Mouse (Mus musculus) adrenal gland, postnatal 4 days (tissue): ENCODE data around the gene St6galnac4. TPM values are rescaled to one million over a fixed set of nuclear protein-coding genes. Genes with fewer than 3 reads are reported as not detected.

Experiments
- DNase-seq, 2 experiments: peaks; one replicate each; pipeline ENCODE4 v3.0.0; 2021 to 2022; ENCODE audit warnings: low spot score in 2 of 2, mixed read lengths in 2 of 2
- total RNA-seq, 2 experiments: library from RNA; stranded (reverse); gene quantifications; 2 replicates each; pipeline ENCODE4 v1.2.3; 2021

Gene St6galnac4
- total RNA-seq, 2 experiments from 2014 or later = 16.4 to 19.4 TPM

DNA sequence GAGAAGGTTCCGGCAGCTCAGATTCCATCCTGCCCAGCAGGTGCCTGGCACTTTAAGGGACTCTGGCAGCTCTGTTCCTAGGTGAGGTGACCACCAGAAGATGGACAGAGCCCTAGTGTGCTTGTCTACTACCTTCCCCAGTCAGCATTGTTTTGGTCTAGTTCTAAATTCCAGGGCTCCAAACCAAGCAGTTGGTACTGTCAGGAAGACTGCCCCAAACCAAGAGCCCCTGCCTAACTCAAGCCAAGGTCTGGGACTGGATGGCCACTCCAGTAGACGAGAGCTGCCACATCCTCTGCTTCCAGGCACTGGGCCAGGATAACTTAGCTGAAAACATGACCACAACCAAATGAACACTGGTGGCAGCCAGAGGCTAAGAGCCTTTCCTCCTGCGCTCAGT lies 18.0 kb upstream of the St6galnac4 start:
- no peak for DNase-seq

DNA sequence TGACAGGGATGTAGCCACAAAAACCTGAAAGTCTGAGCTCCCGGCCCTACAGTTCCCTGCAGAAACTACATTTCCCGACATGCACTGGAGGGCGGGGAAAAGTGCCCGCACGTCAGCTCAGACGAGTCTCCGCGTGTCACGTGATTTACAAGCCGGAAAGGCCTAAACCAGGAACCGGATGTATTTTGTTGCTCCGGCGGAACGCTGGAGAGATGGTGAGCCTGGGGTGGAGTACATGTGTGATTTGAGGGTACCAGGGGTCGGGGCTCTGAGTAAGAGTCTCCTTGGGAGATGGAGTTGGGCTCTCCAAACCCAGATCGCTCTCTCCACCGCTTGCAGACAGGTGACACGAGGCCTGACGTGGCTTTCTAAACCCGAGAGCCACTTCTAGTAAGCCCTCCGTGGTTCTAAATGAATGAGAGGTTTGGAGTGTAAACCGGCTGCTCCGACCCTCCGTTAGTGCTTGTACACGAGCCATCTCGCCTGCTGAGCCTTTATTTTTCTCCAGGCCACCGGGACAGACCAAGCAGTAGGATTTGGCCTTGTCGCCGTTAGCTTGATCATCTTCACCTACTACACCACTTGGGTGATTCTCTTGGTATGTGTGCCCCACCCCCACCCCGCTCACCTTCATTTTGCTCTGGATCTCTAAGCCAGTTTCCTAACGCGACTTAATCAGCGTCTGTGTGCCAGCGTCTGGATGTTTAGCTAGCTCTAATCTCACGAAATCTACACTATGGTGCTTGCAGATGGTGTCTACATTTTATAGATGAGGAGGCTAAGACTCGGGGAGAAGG lies 16.0 kb upstream of the St6galnac4 start, which contains the start of gene Dpm2:
Dpm2 (plus strand) TSS at position 161 of the 797 bp plus-strand sequence.
- DNase-seq = peak; percentile 54 to 72

DNA sequence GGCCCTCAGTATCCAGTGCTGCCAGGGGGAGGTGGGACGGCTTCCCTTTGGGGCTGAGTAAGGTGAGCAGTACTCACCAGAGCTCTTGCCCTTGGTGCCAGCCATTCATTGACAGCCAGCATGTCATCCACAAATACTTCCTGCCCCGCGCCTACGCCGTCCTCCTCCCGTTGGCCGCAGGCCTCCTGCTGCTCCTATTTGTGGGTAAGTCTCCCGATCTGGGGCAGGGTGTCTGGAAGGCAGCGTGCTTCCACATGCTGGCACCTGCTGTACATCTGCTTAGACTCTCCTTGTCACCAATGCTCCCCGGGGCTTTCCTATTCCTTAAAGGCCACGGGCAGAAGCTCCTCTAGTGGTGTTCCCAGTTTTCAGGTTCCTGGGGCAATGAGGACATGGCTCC lies 14.7 kb upstream of the St6galnac4 start:
- DNase-seq = no peak

DNA sequence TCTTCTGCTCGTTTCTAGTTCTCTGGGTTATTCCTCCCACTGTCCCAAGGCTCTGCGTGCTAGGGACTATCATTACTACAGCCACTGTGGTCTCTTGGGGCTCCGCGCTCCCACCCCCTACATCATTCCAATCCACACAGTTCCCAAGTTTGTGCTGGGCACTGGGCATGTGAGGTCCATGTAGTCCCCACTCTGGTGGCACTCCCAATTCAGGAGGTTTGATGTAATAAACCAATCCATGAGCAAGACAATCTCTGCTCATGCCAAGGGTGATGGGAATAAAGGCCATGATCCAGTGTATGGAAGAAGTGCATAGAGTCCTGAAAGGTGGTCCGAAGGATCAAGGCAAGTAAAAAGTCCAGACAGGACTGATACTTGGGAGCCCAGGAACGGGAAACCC lies 12.4 kb upstream of the St6galnac4 start, which contains the start of gene Pip5kl1:
Pip5kl1 (plus strand) TSS at position 301 of the 400 bp plus-strand sequence.
- DNase-seq = no peak

DNA sequence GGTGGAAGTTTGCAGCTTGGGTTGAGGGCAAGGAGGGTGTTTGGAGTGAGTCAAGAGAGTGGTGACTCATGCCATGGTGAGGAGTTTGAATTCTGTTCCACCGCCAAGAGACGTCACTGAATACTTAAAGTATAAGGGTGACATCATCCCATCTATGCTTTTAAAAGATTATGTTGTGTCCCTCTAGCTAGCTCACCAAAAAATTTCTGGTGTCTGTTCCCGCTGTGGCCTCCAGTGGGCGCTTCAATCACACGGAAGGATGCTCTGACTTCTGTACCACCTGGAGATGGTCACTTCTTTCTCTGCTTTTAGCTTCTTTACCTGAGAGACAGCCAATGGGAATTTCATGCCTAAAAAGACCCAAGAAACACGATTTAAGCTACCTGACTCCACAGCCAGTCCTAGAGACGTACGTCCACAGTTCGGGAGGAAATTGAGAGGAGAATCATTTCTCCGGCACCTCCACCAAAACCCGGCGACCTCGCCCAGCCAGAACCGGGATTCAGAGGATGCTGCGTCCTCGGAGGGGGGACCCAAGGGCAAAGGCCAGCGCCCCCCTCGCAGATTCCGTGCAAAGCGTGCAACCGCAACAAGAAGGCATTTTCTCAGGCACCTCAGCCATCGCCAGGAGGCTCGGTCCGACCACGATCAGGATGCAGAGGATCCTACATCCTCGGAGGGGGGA lies 11.9 kb upstream of the St6galnac4 start:
- DNase-seq = no peak

DNA sequence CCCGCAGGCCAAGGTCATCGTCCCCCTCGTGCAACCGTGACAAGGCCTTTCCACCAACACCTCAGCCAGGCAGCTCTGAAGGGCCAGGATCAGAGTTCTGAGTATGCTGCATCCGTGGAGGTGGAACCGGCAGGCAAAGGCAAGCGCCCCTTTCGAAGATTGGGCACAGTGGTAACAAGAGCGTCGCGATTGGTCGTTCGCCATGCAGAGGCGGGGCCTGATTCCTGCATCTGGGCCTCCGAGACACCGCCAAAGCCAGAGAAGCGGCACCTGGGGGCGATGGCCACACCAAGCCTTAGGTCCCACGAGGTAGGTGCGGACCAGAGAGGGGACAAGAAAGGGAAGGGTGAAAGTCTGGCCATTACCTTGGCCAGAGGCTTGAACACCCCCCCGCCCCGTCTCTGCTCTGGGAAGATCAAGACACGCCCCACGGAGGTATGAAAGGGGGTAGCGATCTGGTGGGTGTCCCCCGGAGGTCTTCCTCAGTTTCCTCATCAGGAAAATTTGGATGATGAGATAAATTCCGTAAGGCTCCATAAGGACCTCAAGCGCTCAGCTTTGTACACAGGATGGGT lies 11.2 kb upstream of the St6galnac4 start, which contains the start of gene 9430097D07Rik:
9430097D07Rik (minus strand) TSS at position 99 of the 575 bp plus-strand sequence.
- no peak for DNase-seq

DNA sequence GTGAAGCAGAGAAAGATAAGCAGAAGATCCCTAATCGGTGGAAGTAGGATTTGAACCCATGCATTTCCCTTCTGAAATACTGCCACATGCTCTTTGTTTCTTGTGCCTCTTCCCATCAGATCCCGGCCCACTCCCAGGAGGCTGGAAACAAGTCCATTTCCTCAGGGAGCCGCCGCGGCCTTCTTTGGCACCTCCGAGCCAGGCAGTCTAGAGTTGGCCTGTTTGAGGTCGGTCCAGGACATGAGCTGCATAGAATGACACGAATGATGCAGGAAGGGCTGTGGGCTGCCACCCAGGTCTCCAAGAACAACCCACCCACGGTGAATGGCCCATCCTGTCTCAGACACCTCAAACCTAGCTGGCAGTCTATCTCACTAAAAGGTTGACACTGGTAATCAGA lies 10.4 kb upstream of the St6galnac4 start:
- no peak for DNase-seq

DNA sequence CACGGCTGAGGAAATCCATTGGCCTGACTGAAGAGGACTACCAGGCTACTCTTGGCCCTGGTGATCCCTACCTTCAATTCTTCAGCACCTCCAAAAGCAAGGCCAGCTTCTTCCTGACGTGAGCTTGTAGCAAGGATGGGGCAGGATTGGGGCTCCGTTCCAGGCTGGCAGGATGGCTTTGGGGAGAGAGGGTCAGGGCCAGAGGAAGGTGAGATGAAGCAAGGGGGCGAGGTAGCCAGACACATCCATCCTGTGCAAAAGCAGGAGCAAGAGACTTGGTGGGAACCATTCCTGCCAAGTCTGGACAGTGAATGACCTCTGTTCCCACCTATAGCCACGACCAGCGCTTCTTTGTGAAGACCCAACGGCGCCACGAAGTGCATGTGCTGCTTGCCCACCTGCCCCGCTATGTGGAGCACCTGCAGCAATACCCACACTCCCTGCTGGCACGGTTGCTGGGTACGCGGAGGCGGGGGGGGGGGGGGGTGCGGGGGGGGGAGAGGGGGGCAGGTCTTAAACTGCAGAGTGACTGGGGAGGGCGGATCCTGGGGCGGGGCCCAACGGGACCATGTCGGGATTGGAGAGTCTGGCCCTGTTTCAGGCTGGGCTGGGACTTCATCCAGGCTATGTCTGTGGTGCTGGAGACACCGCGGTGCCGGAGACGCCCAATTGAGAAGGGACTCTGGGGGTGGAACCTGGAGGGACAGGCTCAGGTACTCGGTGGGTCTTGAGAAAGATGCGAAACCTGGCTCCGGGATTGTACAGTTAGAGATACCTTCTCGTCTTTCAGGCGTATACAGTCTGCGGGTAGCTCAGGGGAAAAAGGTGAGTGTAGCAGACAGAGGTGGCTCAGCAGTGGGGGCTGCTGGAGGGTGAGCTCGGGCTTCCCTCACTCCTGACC lies 8.5 kb upstream of the St6galnac4 start:
- no peak for DNase-seq

DNA sequence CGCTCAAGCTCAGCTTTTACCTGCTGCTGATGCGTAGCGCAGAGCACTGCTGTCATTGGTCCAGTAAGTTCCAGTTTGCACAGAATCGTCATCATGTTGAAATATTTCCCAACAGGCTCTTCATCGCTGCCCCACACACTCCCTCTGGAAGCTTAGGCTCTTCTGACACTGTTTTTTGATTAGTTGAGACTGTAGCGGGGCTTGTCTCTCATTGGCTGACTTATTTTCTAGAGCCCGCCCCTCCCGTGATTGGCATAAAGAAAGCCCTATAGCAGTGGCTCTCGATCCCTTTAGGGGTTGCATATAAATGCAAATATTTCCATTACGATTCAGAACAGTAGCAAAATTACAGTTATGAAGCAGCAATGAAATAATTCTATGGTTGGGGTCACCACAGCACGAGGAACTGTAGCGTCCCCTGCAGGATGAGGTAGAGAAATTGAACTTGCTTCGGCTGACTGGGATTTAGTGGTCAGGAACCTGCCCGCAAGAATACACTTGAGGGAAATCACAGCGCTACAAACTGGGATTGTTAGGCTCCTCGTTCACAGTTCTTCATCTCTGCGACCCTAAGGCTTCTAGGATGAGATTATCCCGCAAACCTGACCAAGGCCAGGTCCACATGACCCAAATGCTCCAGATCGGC lies 5.3 kb upstream of the St6galnac4 start:
- no peak for DNase-seq

DNA sequence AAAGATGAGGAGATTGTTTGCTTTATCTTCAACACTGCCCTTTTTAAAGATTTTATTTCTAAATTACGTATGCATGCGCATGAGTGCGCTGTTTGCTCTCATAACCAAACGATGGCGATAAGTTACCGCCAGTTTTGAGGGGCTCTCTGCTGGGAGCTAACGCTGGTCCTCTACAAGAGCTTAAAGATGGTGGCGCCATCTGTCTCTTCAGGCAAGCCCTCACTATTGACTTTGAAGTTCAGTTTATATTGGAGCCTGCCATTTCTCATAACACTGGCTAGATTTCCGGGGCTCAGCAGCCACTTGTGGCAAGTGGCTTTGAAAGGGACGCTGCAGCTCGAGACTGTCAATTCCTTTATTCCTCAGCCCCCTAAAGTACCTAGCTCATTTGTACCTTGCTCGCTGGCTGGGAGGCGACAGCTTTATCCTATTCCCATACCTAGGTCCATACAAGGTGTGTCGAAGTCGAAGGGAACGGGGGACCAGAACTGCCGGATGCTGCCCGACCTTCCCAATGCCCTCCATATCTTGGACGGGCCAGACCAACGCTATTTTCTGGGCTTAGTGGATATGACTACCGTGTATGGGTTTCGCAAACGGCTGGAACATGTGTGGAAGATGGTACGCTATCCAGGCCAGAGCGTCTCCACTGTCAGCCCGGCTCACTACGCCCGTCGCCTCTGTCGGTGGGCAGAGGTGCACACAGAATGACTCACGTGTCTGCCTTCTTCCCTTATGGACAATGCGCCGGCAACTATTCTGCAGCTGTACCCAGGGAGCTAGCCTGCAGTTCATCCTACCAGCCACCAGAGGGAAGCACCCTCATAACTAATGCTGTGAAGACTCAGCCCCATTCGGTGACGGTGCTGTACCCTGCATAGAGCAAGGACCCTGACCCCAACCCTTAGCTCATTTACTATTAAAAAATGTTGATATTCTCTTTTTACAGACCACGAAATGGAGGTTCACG lies 3.8 kb upstream of the St6galnac4 start:
- DNase-seq = peak in 1 of 2 experiments; percentile 58

DNA sequence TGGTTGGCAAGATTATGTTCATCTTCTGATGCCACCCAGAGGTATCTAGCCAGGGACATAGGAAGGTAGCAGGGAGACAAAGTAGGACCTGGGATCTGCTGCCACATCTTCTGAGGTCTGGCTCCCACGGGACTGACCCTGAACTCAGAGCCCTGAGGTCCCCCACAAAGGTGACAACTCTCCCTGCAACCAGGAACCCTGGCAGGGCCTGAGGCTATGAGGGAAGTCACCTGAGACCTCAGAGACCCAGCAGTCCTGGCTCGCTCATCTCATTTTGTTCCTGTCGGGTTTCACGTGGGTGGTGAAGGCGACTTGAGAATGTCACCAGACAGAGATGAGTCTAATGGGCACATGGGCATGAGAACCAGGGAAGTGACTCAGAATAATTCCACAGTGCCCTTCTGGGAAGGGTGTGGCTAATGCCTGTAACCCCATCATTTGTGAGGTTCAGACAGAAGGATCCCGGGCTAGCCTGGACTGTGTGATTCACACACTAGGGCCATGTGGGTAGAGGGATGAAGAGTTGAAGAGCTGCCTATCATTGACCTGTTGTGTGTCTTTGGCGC lies 1.7 kb upstream of the St6galnac4 start:
- DNase-seq = no peak

DNA sequence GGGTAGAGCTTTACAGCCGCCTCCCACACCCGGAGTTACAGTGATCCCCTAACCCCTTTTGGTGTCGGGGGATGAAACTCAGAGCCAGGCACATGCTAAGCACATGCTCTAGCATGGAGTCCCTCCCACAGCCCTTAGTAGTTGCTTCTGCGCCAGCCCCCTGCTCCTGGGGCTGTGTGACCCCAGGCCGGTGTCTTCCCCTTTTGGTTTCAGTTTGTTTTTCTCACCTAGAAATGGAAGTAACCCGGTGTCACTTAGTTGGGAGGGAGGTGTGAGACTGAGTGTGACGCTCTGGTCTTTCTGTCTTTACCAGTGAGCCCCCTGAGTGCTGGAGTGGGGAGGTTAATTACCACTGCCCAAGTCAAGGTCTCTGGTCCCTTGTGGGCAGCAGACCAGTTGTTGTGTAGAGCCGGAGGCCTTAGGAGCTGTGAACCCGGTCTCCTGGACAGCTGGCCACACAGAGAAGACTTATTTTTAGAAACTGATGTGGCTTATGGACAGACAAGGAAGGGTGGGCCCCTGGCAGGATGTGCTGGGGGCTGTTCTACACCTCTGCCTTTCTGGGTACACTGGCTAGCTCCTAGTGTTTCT lies 931 bp downstream of the St6galnac4 start:
- DNase-seq = no peak

DNA sequence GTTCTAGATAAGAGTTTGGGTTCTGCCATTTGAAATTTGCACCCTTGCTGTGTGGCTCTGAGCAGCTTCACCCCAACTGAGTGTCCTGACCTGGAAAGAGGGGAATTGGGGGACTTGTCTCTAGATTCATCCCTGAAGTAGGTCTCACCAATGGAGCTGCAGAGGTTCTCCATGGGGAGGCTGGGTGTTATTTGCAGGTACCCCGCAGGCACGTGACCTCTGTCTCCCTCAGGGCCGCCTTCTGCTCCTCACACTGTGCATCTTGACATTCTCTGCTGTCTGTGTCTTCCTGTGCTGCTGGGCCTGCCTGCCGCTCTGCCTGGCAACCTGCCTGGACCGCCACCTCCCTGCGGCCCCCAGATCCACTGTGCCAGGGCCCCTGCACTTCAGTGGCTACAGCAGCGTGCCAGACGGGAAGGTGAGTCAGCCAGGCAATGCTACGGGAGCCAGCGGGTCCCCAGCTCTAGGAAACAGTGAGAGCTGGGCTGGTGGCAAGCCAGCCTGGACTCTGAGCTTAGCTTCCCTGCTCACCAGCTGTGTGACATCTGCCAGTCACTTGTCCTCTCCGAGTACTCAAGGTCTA lies 2.4 kb downstream of the St6galnac4 start:
- no peak for DNase-seq

DNA sequence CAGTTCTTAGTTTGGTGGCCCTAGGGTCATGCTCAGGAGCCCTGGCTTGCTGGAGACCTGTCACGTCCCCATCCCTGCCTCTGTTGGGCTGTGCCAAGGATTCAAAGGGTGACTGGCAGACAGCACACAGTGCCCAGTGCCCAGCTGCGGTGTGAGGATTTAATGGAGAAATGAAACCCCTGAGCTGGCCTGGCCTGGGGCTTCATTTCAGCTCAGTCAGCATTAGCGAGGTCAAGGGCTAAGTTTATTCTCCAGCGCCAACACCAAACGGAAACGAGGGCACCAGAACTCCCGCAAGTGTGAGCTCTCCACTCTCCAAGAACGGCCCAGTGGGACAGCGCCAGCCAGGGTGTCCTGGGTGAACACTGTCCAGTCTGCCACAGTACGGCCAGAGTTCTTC lies 3.3 kb downstream of the St6galnac4 start:
- no peak for DNase-seq

DNA sequence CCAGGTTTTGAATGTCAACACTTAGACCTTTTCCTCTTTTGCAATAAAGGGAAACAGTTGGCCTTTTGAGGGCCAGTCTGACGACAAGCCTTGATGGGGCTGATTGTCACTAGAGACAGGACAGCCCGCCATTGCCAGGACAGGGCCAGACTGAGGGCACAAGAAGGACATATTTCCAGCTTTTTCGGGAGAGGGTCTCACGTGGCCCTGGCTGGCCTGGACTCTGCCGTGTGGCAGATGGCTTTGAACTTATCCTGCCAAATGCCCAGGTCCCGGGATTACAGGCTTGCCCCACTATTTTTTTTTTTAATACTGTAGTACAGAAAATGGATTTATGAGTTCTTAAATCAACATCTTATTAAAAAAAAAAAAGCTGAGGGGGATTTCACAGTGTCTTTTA lies 4.4 kb downstream of the St6galnac4 start:
- DNase-seq = no peak

DNA sequence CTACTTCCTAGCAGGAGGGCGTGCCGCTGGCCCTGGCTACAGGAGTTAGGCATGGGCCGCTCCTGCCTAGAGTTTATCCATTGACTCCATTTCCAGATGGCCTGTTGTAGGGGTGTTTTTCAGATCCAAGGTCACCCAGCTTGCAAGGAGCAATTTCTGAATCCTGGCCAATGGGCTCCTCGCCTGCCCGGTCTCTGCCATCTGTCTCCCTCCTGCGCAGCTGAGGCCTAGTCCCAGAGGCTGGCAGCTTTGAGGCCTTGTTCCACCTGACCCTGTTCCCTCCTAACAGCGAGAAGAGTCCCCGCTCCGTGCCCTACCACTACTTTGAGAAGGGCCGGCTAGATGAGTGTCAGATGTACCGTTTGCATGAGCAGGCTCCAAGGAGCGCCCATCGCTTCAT lies 9.8 kb downstream of the St6galnac4 start:
- DNase-seq = no peak

DNA sequence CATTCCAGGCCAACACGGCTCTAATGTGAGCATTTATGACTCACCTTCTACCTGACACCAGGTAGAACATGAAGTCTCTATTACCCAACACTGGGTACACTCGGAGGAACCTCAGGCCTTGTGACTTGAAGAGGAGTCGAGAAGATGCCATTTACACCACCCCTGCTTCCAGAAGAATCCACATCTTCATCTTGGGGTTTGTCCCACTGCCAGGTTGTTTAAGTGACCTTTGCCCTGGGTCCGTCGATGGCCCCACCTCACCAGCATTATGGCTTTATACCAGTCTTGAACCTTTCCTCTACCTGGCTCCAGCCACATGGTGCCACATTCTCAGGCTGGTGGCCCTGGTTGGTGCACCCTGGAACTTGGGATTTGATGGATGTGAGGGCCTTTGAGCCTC lies 10.4 kb downstream of the St6galnac4 start:
- no peak for DNase-seq

DNA sequence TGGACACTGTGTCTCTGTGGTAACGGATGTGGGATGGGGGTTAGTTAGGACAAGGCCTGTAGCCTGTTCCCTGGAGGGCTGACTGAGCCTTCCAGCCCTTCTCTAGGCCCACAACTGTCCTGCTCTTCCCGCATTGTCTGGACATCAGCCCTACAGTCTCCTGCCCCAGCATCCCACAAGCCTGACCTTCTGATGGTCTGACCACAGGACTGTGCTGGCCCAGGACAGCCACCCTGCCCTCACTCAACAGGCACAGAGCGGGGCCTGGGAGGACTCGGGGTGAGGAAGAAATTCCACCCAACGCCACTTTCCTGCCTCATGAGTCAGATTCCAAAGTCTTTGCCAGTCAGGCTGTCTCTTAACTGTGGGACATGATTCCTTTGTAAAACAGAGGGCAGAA lies 10.8 kb downstream of the St6galnac4 start:
- DNase-seq = no peak
